Mouse (Mus musculus) retina, embryonic 14.5 days (tissue): ENCODE measurements at regions not wholly inside any gene's neighbourhood (a gene's known extent, or its start where the extent isn't known, plus 50 kb on each side); places are given as distances from the start of the nearest gene placed in this dataset.

Experiments used
- DNase-seq: peaks from one replicate; pipeline ENCODE4 v3.0.0-alpha.2; 2015; ENCODE audit warnings: low spot score

- DNase-seq: no peak
These were observed 107.3 kb upstream of the 4933402E13Rik start for GRCm38 (mm10) chrX:62176011-62176410.

GRCm38 (mm10) chrX:62180089-62180488, 103.2 kb upstream of the 4933402E13Rik start:
- DNase-seq: peak; percentile 4
